Mouse (Mus musculus) embryo, embryonic 10.5 days (tissue): Measurements from ENCODE around the gene Clec16a.
A peak's percentile ranks its signal among the peaks of the same experiment; 100 is the strongest.

Source experiments
- DNase-seq: peaks from one replicate; pipeline ENCODE4 v3.0.0-alpha.2; 2015; ENCODE audit warnings: low spot score

Gene Clec16a

GRCm38 (mm10) chr16:10676461-10677066 is 131.4 kb downstream of the Clec16a start:
- no peak for DNase-seq

GRCm38 (mm10) chr16:10682521-10682920 is 137.4 kb downstream of the Clec16a start:
- no peak for DNase-seq

GRCm38 (mm10) chr16:10683193-10684000 is 138.3 kb downstream of the Clec16a start:
- no peak for DNase-seq

- no peak for DNase-seq
These were observed 144.7 kb downstream of the Clec16a start for GRCm38 (mm10) chr16:10689748-10690318.

GRCm38 (mm10) chr16:10690442-10690841 is 145.3 kb downstream of the Clec16a start:
- DNase-seq, result no peak

- DNase-seq, result no peak
These were observed 146.6 kb downstream of the Clec16a start for GRCm38 (mm10) chr16:10691705-10692104.

GRCm38 (mm10) chr16:10692848-10693247 is 147.7 kb downstream of the Clec16a start:
- DNase-seq, result no peak

- DNase-seq, result no peak
These were observed 148.3 kb downstream of the Clec16a start for GRCm38 (mm10) chr16:10693424-10693823.

- no peak for DNase-seq
These were observed 149.3 kb downstream of the Clec16a start for GRCm38 (mm10) chr16:10694414-10694851.

- DNase-seq, result no peak
These were observed 152.9 kb downstream of the Clec16a start for GRCm38 (mm10) chr16:10697861-10698659.

- DNase-seq, result no peak
These were observed 154.2 kb downstream of the Clec16a start for GRCm38 (mm10) chr16:10699316-10699715.

- DNase-seq, result no peak
These were observed 155.0 kb downstream of the Clec16a start for GRCm38 (mm10) chr16:10700160-10700559.

GRCm38 (mm10) chr16:10702399-10702798 is 157.3 kb downstream of the Clec16a start:
- peak; percentile 56 for DNase-seq

- no peak for DNase-seq
These were observed 158.8 kb downstream of the Clec16a start for GRCm38 (mm10) chr16:10703932-10704331.

GRCm38 (mm10) chr16:10705396-10705795 is 160.3 kb downstream of the Clec16a start:
- DNase-seq, result no peak

GRCm38 (mm10) chr16:10711524-10711923 is 166.4 kb downstream of the Clec16a start:
- DNase-seq, result no peak

GRCm38 (mm10) chr16:10713041-10713440 is 167.9 kb downstream of the Clec16a start:
- DNase-seq, result no peak

- DNase-seq, result peak; percentile 62
These were observed 168.5 kb downstream of the Clec16a start for GRCm38 (mm10) chr16:10713441-10714239.

- no peak for DNase-seq
These were observed 170.1 kb downstream of the Clec16a start for GRCm38 (mm10) chr16:10715211-10715610.

- no peak for DNase-seq
These were observed 170.5 kb downstream of the Clec16a start for GRCm38 (mm10) chr16:10715632-10716031.

GRCm38 (mm10) chr16:10716696-10717095 is 171.6 kb downstream of the Clec16a start:
- no peak for DNase-seq
